Mouse (Mus musculus) telencephalon, adult 2 months (tissue): ENCODE data around the gene Gga2.

Experiments used
- DNase-seq: peaks from one replicate; pipeline ENCODE4 v3.0.0-alpha.2; 2011; ENCODE audit warnings: low read depth, low spot score

The Gga2 gene

DNA sequence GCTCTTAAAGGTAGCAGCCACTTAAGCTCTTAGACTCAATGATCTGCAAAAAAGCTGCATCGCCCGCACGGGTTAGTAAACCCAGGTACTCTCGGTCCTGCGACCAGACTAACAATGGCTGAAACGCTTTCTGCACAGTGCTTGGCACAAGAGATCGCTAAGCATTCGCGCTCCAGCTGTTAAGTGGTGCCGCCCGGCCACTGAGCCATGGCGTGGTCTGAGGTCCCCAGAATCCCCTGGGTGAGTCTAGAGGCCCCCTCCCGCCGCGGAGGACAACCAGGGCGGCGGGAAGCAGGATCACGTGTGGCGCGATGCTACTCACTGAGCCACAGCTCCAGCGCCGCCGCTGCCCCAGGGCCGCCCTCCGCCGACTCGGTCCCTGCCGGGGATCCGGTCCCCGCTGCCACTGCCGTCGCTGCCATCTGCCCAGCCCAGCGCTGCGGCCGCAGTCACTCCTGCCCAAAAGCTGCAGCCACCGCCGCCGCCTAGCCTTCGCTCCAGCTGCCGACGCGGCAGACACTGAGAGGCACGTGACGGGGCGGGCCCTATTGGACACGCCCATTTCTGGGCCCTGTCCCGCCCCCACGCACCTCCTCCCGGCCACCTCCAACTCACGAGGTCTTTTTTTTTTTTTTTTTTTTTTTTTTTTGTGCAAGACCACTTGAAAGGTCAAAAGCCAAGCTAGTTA lies at the start of gene Gga2:
TSS of gene Gga2 (minus strand) at position 556 of the 688 bp plus-strand sequence.
- DNase-seq = peak; percentile 58

DNA sequence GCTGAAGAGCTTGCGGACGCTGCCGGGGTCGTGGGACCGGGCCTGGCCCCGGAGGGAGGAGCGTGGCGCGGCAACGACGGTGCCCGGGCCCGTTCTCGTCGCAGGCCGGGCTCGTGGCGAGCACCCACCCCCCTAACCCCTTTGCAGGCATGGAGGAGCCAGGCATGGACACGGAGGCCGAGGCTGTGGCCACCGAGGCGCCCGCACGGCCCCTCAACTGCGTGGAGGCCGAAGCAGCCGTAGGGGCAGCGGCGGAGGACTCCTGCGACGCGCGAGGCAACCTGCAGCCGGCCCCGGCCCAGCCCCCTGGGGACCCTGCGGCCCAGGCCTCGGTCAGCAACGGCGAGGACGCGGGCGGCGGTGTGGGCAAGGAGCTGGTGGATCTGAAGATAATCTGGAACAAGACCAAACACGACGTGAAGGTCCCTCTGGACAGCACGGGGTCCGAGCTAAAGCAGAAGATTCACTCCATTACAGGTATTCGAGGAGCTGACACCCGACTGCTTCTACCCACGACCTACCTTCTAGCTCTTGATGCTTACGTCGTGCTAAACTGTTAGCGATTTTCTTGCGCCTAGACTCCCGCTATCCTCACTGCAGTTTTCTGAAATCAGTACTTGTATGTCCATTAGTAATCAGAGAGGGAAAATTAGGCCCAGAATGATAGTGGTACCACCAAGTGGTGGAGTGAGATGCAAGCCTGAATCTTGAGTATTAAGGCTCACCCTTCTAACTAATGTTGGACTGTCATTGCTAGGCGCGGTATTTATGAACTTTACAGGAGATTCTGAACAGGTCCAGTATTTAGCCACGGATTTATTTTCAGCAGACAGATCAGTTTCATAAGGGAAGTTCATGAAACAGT lies 46.7 kb upstream of the Gga2 start:
- DNase-seq = no peak

DNA sequence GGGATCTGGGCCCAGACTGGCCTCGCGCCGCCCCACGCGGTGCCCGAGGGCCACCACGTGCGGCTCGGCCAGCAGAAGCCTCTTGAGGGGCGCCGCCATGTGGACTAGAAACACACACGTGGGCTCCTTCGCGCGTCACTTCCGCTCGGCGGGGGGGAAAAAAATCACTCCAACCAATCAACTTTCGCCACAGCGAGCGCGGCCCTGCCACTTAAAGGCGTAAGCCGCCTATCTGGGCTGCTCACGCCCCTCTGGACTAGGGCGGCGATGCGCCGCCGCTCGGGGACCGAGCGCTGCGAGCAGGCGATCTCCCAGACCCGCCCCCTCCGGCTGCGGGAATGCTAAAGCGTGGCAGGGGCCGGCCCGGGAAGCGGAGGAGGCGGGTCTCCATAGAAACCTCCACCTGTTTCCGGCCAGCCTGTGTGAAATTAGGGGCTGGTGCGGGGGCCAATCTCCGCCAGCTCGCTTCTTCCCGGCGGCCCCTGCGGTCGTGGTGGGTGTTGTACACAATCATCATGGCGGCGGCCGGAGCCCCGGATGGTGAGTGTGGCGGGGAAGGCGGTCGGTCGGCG lies 46.0 kb upstream of the Gga2 start, which contains the start of the genes Ubfd1 and Ears2:
TSS of gene Ubfd1 (plus strand) at position 231 of the 572 bp plus-strand sequence.
TSS of gene Ears2 (minus strand) at position 319 of the 572 bp plus-strand sequence.
- DNase-seq = peak; percentile 96

DNA sequence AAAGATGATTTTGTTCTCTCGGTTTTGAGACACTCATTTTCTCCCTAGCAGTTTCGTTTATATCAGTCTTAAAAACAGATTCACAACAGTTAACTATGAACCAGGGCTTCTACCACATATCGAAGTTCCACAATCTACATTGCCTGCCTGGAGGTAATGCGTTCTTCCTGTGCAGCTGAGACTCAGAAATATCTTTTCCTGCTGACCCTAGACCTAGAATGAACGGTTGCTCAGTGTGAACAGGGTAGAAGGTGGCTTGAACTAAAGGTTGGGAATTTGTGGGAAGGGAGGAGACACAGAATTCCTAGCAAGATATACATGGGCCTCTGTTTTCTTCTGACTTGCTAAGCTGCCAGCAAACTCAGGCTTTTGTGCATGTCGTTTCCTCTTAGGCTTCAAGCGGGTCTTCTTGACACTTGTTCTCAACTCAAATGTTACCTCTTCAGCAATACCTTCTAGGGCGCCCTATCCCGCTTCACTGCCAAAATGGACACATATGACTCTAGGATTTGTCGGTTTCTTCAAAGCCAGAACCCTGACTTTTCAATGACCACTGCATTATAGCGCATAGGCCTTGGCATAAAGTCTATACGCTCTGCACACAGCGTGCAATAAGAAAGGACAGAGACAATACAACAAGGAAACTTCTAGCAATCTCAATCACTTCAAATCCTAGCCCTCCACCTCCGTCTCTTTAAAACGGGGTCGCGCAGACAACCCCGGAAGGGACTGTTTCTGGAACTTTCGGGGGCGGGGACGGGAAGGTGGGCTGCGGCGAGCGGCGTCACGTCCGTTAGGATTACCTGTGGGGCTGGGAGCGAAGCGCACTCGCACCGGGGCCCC lies 45.3 kb upstream of the Gga2 start:
- no peak for DNase-seq

DNA sequence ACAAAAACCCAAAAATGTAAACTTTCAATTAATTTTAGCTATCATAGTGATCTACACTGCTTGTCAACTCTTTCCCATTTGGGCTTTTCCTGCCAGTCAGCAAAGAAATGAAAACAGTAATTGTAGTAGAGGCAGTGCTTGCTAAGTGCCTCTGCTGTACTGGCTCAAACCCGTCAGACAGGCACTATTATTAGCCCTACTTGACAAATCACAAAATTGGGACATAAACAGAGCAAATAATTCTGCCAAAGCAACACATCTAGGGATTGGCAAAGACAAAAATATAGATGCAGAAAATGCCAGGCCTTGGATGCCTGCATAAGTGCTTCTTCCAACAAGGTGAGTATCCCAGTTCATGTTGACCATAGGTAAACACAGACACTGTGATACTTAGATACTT lies 44.6 kb upstream of the Gga2 start:
- DNase-seq = no peak

DNA sequence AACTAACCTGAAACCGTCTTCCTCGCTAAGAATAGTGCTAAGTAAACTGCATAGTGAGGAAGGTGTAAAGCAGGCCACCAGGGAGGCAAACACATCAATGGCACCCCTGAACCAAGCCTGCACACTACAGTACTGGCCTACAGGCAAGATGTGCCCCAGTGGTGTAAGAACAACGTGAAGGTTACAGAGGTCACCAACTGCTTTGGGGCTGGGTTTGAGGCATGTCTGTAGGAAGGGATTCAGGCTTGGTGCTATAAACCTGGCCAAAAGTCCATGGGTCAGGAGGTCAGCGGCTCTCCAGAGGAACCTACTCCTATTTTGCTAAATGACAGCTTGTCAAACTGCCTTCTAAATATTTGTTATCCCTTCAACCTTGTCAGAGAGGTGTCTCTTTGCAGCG lies 35.6 kb upstream of the Gga2 start:
- no peak for DNase-seq

DNA sequence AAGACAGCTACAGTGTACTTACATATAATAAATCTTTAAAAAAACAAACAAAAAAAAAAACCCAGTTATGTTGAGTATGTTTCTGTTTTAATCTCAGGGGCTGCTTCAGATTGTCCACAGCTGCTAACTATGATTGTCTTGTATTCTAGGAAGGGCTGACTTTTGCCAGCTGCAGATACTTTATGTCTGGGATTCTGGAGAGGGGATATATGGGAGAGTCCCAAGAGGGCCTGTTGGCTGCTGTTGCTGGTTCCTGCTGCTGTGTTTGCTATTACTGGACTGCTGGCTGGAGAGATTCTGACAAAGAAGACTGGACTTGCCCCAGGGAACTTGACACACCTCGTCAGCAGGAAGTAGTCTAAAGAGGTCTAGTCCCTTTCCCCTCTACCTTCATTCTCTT lies 29.8 kb upstream of the Gga2 start:
- DNase-seq = no peak

DNA sequence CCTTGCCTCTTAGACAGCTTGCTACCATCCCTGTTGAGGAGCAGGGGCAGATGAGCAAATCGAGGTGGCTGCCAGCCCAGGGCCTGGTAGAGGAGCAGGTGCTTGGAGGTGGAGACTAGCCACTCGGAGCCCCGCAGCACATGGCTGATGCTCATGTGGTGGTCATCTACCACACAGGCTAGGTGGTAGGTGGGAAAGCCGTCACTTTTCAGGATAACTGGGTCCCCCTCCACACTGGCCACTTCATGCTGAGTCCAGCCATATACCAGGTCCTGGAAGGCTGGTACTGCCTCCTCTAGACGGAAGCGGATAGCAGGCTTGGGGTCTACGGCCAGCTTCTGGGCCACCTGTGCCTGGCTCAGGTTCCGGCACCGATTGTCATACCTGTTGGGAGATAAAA lies 27.2 kb upstream of the Gga2 start:
- no peak for DNase-seq

DNA sequence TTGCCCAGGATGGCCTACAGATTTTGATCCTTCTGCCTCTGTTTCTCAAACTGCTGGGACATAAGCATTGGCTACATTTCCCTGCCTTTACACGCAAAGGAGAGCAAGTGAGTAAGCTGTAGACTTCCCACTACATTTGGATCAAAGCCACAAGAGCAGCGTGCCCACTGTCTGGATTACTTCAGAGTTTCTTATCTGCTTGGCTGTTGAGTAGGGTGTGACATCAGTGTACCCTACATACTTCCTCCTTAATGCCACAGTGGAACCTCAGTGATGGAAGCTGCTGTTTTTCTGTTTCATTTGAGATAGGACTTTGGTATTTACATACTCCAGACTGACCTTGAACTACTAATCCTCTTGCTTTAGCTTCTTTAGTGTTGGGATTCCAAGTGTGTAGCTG lies 25.8 kb upstream of the Gga2 start:
- no peak for DNase-seq

DNA sequence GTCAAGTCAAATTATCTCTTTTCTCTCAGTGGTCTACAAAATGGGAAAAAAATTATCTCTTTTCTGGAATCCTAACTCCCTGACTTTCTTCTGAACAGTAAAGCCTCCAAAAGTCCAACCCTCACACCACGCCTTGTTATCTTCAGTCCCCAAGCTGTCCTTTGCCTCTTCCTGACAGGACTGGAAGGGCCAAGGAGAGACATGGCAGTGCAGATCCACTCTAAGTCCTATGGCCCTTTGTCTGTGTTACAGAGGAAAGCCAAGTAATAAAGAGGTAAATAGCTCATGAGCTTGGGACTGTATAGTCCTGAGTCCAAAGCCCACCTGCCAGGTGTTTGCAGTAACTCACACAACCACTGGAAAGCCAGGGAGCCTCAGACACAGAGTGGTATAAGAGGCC lies 24.7 kb upstream of the Gga2 start:
- DNase-seq = no peak

DNA sequence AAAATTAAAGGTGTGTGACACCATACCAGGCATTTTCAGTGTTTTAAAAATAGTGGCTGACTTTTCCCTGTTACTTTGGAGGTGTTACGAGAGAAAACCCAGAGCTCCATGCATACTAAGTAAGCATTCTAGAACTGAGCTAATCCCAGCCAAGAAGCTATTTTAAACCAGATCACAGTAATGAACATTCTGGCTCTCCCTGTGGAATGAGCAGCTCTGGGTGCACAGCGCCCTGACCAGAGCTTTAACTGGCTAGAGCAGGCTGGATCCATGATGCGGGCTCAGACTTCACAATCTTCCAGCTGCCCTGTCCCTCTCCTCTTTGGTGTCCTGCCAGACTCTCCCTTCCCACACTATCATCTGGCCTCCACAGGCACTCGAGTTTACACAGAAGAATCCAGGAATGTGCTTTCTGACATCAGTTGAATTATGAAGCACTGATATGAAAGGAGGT lies 24.2 kb upstream of the Gga2 start:
- DNase-seq = peak; percentile 72

DNA sequence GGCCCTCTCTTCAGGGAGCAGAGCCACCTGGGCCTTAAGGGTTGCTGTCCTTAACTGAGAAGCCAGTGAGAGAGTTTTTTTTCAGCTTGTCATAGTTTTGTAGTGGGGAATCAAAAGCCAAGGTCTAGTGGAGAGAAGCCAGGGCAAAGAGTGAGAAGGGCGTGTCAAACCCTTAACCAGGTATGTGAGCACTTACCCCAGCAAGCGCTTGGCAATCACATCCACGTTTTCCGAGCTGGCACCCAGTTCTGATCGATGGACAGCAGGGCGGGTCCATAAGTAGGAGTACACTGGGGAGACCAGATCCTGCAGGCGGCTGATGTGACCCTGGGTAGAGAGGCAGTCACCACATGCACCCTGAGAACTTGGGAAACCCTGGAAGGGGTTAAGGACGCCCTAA lies 23.1 kb upstream of the Gga2 start:
- DNase-seq = no peak

DNA sequence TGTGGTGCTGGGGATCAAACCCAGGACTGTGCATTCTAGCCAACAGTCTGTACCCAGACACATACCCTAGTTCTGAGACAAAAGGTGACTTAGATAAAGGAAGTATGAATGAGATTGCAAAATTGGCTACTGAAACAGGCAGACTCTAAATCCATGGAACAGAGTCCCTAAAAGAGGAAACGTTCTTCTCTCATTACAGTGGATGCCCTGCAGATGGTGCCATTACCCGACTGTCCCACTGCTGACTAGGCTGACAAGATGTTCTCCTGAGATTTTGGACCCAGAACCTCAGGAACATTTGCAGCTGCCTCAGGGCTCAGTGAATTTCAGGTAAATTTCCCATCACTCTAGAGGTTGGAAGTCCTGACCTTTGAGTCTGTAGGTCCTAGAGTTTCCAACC lies 13.3 kb upstream of the Gga2 start:
- DNase-seq = no peak

DNA sequence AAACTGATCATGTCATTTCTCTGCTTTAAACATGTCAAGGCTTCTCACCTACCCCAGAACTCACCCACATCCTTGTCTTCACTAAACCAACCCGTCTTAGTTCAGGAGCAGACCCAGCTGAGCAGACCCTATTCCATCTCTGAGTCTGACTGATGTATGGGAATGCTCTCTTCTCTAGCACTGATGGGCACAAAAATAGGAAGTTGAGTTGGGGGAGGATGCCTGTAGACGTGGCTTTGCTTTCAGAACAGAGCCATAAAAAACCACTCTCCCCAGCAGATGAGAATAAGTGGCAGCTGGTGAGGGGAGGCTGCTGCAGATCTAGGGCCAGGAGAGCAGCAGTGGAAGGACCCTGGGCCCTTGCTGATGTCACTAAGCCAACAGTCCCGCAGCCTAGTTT lies 12.3 kb upstream of the Gga2 start:
- DNase-seq = no peak

DNA sequence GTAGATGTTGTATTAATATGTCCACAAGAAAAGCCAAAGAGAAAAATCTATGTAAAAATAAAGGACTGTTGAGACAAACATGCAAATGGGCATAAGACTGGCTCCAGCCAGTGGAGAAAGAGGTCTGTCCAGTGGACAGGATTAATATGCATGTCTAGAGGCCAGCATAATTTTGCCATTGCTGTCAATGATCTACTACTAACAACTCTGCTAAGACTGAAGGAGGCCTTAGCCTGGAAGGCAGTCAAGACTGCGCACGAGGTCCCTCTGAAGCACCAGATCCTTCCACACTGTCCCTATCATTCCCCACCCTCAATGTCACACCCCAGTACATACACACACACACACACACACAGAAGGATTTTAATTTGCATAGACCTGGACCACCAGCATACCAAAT lies 1.1 kb upstream of the Gga2 start:
- DNase-seq = no peak

DNA sequence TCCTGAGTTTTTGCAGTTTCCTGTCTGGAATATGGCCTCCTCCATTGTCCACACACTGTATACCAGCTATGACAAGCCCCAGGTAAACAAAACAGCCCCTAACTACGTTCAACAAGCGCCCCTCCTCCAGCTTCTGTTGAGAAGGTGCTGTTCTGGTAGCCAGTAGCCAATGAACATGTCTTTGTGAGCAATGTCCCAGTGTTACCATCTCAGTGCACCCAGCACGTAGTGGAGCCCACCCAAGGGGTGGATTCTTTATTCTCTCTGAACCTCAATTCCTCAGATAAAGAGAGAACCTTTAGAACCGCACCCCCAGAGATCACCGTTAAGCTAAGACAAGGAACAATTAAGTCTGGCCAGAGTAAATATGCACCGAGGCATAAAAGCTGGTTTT lies 752 bp downstream of the Gga2 start:
- DNase-seq = no peak

DNA sequence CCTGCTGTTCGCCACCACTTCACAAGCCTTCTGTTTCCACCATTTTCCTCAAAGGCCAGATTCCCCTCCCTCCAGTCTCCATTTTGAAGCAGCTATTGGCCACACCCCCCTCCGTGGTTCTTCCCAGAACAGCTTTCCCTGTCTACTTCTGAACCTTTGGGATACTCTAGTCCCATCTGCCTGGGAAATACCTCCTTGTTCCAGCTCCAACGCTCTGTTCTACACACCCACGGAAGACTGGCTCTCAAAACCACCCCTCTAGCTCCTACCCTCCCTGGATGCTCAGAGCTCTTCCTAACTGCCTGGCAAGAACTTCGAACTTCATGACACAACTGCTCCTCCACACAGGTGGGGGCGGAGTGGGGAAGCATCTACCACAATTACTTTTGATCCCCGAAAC lies 2.0 kb downstream of the Gga2 start:
- peak; percentile 80 for DNase-seq

DNA sequence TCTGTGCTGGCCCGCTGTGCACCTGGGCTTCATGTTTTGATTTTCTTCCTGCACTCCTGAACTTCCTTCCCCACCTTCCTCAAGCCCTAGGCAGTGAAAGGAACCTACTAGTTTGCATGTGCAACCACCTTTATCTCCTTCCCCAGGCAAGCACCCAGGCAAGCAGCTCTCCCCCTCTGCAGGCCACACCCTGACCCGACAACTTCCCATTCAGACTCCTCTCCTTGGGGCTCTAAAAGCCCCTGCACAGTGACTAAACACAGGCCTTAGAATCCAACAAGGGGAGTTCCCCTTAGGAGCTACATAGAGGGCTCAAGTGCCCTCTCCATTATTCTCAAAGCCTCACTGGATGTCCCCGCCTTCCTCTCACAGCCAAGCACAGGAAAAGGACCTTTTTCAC lies 2.8 kb downstream of the Gga2 start:
- no peak for DNase-seq

DNA sequence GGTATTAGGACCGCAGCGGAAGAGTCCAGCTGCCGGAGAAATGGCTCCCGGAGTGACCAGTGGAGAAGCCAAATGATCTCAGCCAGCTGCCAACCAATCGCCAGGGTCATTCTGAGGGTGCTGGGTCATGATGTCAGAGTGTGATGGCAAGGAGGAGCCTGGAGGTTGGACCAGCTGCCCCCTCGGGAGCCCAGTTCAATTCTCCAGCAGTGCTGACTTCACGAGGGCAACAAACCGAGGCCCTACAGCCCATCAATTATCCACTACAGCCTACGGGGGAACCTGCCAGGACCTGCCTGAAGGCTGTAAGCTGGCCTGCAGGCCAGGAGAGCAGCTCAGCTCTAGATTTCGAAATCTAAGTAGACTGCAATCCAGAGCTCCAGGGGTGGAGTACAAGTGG lies 5.3 kb downstream of the Gga2 start:
- no peak for DNase-seq

DNA sequence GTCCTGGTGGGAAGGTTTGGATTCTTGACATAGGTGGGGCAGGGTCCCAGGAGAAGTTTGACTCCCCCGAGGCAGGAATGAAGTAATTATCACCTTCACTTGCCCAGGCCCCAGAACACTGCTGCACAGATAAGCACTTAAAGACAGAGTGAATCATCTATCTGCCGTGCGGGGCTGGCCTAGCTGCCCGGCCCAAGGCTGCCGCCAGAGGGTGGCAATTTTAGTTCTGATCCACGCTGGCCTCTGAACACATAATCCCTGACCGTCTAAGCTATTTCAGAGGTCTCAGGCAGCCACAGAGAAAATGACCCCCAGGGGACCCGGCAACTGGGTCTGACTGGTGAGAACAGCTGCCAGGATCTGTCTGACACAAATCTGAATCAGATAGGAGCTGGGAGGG lies 5.9 kb downstream of the Gga2 start:
- no peak for DNase-seq

DNA sequence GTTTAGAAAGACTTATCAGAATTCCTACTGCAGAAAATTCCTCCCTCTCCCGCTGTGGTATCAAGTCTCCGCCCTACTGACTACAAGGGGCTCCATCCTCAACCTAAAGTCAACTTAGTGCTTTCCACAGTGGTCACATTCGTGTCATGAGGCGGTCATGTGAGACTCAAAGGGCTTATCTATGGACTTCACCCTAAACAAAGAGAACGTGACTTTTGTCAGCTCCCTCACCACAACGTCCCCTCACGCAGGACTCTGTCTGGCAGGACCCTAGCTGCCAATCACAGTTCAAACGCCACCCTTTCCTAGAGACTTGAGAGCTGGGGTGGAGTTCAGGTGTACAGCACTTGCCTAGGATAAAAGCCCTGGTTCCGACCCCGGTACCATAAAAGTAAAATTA lies 8.1 kb downstream of the Gga2 start:
- no peak for DNase-seq

DNA sequence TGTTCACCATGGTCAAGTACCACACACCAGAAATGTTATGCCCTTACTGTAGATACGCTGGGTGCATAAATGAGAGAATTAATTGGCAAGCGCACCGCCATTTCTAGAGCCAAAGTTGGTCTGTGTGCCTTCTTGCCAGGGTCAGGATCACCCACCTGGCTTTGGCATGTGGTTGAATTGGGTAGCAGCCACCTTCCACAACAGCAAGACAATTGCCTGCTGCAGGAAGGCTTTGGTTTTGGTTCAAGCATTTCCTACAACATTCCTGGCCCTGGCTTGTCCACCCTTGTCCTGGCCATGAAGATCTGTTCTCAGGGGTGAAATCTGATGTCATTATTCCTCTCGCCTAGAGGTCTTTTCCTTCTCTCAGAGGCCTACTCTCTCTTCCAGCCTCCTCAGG lies 8.7 kb downstream of the Gga2 start:
- DNase-seq = no peak
